Mouse (Mus musculus) MEL (cell line): ENCODE data around the gene Cdkl3. TPM values are rescaled to one million over a fixed set of nuclear protein-coding genes. Genes with fewer than 3 reads are reported as not detected.
A peak's percentile ranks its signal among the peaks of the same experiment; 100 is the strongest.

Experiments
- DNase-seq: peaks from one replicate; pipeline ENCODE4 v3.0.0; 2011; ENCODE audit warnings: low read depth, low spot score
- H3K27ac ChIP-seq: 2 replicates; pipeline ENCODE4 v1.5.1; 2012; ENCODE audit warnings: low read depth, mild to moderate bottlenecking, control low read depth, low read length, moderate library complexity; ENCODE audit not compliant: control insufficient read depth
- H3K27me3 ChIP-seq, 2 experiments: fragments of 150-350 bp in 1 of 2; sonication (generic) in 1 of 2; 2 replicates each; pipeline ENCODE4 v1.6.1; 2012; ENCODE audit warnings: low read length in 2 of 2, mild to moderate bottlenecking in 2 of 2, improper control_type of control experiment in 1 of 2, moderate library complexity in 1 of 2; ENCODE audit not compliant: insufficient read depth in 2 of 2, control insufficient read depth in 1 of 2
- H3K36me3 ChIP-seq, 2 experiments: 2 replicates each; pipeline ENCODE4 v1.6.1; 2012 to 2014; ENCODE audit warnings: low read length in 2 of 2, improper control_type of control experiment in 1 of 2, inconsistent platforms in 1 of 2, mild to moderate bottlenecking in 1 of 2; ENCODE audit not compliant: insufficient read depth in 2 of 2, control insufficient read depth in 1 of 2
- H3K4me1 ChIP-seq, 2 experiments: fragments of 150-350 bp in 1 of 2; sonication (generic) in 1 of 2; 2 replicates each; pipeline ENCODE4 v1.6.1; 2012; ENCODE audit warnings: low read length in 2 of 2, improper control_type of control experiment in 1 of 2, mild to moderate bottlenecking in 1 of 2; ENCODE audit not compliant: insufficient read depth in 2 of 2, control insufficient read depth in 1 of 2
- H3K4me3 ChIP-seq, 2 experiments: fragments of 150-350 bp in 1 of 2; sonication (generic) in 1 of 2; 2 replicates each; pipeline ENCODE4 v1.5.1; 2012; ENCODE audit warnings: low read depth in 2 of 2, low read length in 2 of 2, mild to moderate bottlenecking in 2 of 2, moderate library complexity in 2 of 2, control low read depth in 1 of 2, improper control_type of control experiment in 1 of 2; ENCODE audit not compliant: control insufficient read depth in 1 of 2, insufficient read depth in 1 of 2
- H3K79me2 ChIP-seq: 2 replicates; pipeline ENCODE4 v1.6.1; 2012; ENCODE audit warnings: mild to moderate bottlenecking, low read length, moderate library complexity; ENCODE audit not compliant: control insufficient read depth, poor library complexity, insufficient read depth
- H3K9ac ChIP-seq: 2 replicates; pipeline ENCODE4 v1.6.1; 2012; ENCODE audit warnings: low read depth, mild to moderate bottlenecking, control low read depth, low read length, moderate library complexity; ENCODE audit not compliant: control insufficient read depth, poor library complexity, severe bottlenecking
- H3K9me3 ChIP-seq: fragments of 150-350 bp; sonication (generic); replicated peaks from 2 replicates; pipeline ENCODE4 v1.6.1; 2012; ENCODE audit warnings: mild to moderate bottlenecking, low read length, improper control_type of control experiment, moderate library complexity; ENCODE audit not compliant: insufficient read depth
- CTCF ChIP-seq, 3 experiments: IDR thresholded peaks in 2 of 3; conservative IDR thresholded peaks in 1 of 3; 2 replicates each; pipeline ENCODE4 v1.5.1; 2011 to 2012; ENCODE audit warnings: low read length in 3 of 3, low read depth in 2 of 3, mild to moderate bottlenecking in 2 of 3, improper control_type of control experiment in 1 of 3, inconsistent platforms in 1 of 3, mixed read lengths in 1 of 3, moderate library complexity in 1 of 3; ENCODE audit not compliant: control insufficient read depth in 1 of 3, insufficient read depth in 1 of 3, poor library complexity in 1 of 3, severe bottlenecking in 1 of 3
- GATA1 ChIP-seq: IDR thresholded peaks from 2 replicates; pipeline ENCODE4 v1.6.1; 2011; ENCODE audit warnings: low read depth, low read length, improper control_type of control experiment
- KAT2A ChIP-seq: conservative IDR thresholded peaks from 2 replicates; pipeline ENCODE4 v1.6.1; 2012; ENCODE audit warnings: low read depth, low read length, improper control_type of control experiment, inconsistent platforms
- MAZ ChIP-seq: IDR thresholded peaks from 2 replicates; pipeline ENCODE4 v1.6.1; 2012; ENCODE audit warnings: low read depth, mild to moderate bottlenecking, inconsistent platforms, low read length, improper control_type of control experiment
- MYC ChIP-seq: IDR thresholded peaks from 2 replicates; pipeline ENCODE4 v1.6.1; 2011; ENCODE audit warnings: low read depth, mild to moderate bottlenecking, low read length, improper control_type of control experiment, moderate library complexity
- NRF1 ChIP-seq: IDR thresholded peaks from 2 replicates; pipeline ENCODE4 v1.6.1; 2014; ENCODE audit warnings: low read depth, mild to moderate bottlenecking, inconsistent platforms, low read length, improper control_type of control experiment, moderate library complexity; ENCODE audit not compliant: poor library complexity, insufficient read depth, severe bottlenecking
- POLR2A ChIP-seq, 2 experiments: IDR thresholded peaks; 2 replicates each; pipeline ENCODE4 v1.6.1; 2011 to 2012; ENCODE audit warnings: low read length in 2 of 2, mild to moderate bottlenecking in 2 of 2, control low read depth in 1 of 2, improper control_type of control experiment in 1 of 2, low read depth in 1 of 2, moderate library complexity in 1 of 2; ENCODE audit not compliant: control insufficient read depth in 1 of 2, insufficient read depth in 1 of 2, poor library complexity in 1 of 2
- SIN3A ChIP-seq: IDR thresholded peaks from 2 replicates; pipeline ENCODE4 v1.6.1; 2012; ENCODE audit warnings: low read length, improper control_type of control experiment, inconsistent platforms
- SMC3 ChIP-seq: IDR thresholded peaks from 2 replicates; pipeline ENCODE4 v1.6.1; 2011; ENCODE audit warnings: low read depth, low read length, improper control_type of control experiment
- USF1 ChIP-seq: IDR thresholded peaks from 2 replicates; pipeline ENCODE4 v1.6.1; 2014; ENCODE audit warnings: low read depth, mild to moderate bottlenecking, inconsistent platforms, low read length, improper control_type of control experiment, moderate library complexity
- USF2 ChIP-seq, 2 experiments: IDR thresholded peaks; 2 replicates each; pipeline ENCODE4 v1.6.1; 2011 to 2012; ENCODE audit warnings: improper control_type of control experiment in 2 of 2, low read length in 2 of 2, borderline replicate concordance in 1 of 2, inconsistent platforms in 1 of 2, low read depth in 1 of 2, mild to moderate bottlenecking in 1 of 2; ENCODE audit not compliant: insufficient read depth in 1 of 2
- ZMIZ1 ChIP-seq: IDR thresholded peaks from 2 replicates; pipeline ENCODE4 v1.6.1; 2012; ENCODE audit warnings: low read depth, mild to moderate bottlenecking, inconsistent platforms, low read length, improper control_type of control experiment, moderate library complexity
- ZNF384 ChIP-seq: IDR thresholded peaks from 2 replicates; pipeline ENCODE4 v1.6.1; 2012; ENCODE audit warnings: low read depth, mild to moderate bottlenecking, inconsistent platforms, low read length, improper control_type of control experiment
- polyA plus RNA-seq, 2 experiments: library from polyadenylated mRNA; stranded (reverse) in 1 of 2; unstranded in 1 of 2; fragments of >175 nt in 1 of 2; fragments of >200 nt in 1 of 2; gene quantifications; 2 replicates each; pipeline versions ENCODE4 v1.2.1 to v1.2.4; 2012; ENCODE audit warnings: low replicate concordance in 2 of 2, low read depth in 1 of 2; ENCODE audit not compliant: insufficient read length in 2 of 2, insufficient read depth in 1 of 2, missing spikeins in 1 of 2
- total RNA-seq: library from RNA; depleted of rRNA; stranded (reverse); fragments of 300-350 nt; gene quantifications from 2 replicates; pipeline ENCODE4 v1.2.3, GENCODE M21; 2012

Cdkl3 gene
- total and polyA plus RNA-seq, 3 experiments: 3.7 to 4.9 TPM; not detected in 1

GRCm38 (mm10) chr11:51969511-51969910 is 34.5 kb upstream of the Cdkl3 start (continued):
- no peak for TF ChIP-seq MAZ
- TF ChIP-seq USF2 (IDR thresholded peaks at IDR 0.05; ENCODE audit: borderline replicate concordance in 1 of 2, insufficient read depth in 1 of 2, low read depth in 1 of 2, low read length in 2 of 2): no peak
- TF ChIP-seq MYC: no peak
- TF ChIP-seq SMC3: peak; percentile 20
- no peak for TF ChIP-seq USF1

GRCm38 (mm10) chr11:51971644-51972043 is 32.4 kb upstream of the Cdkl3 start:
- H3K9ac ChIP-seq: no peak overlapping the region
- no peaks in the 10 kb centered on the region for H3K9me3 ChIP-seq
- peaks cover 16% of the 10 kb centered on the region for H3K79me2 ChIP-seq
- no peak overlapping the region for H3K4me3 ChIP-seq
- H3K27ac ChIP-seq: no peak overlapping the region
- no peak for TF ChIP-seq NRF1
- 0 out of 4 replicates have a peak, but pooled peaks of 1 of the 2 experiments have one; percentile 3 for TF ChIP-seq POLR2A (IDR thresholded peaks at IDR 0.05; ENCODE audit: control insufficient read depth in 1 of 2, insufficient read depth in 1 of 2, low read depth in 1 of 2, low read length in 2 of 2, poor library complexity in 1 of 2)
- no peak for TF ChIP-seq KAT2A
- no peak for TF ChIP-seq GATA1
- TF ChIP-seq USF1: no peak
- peaks cover 14 to 17% of the 10 kb centered on the region in 2 experiments for H3K36me3 ChIP-seq
- peaks cover 0 to 10% of the 10 kb centered on the region in 2 experiments; a peak in 2 of 4 replicates for H3K4me1 ChIP-seq
- DNase-seq: no peak
- H3K27me3 ChIP-seq: no peaks in the 10 kb centered on the region

- Histone ChIP-seq H3K4me3 (peak overlapping the region; percentile 84 to 93), H3K4me1 (peaks cover 0 to 10% of the 10 kb centered on the region in 2 experiments; a peak in 3 of 4 replicates), H3K27me3 (no peaks in the 10 kb centered on the region), H3K9me3 (no peaks in the 10 kb centered on the region), H3K27ac (peak overlapping the region; percentile 37), H3K36me3 (peaks cover 5 to 25% of the 10 kb centered on the region in 2 experiments), H3K79me2 (peaks cover 24% of the 10 kb centered on the region), H3K9ac (peak overlapping the region; percentile 84)
- TF ChIP-seq ZNF384: no peak
- TF ChIP-seq CTCF (IDR thresholded peaks at IDR 0.05 in 2 of 3, conservative IDR thresholded peaks at IDR 0.05 in 1 of 3; ENCODE audit: control insufficient read depth in 1 of 3, insufficient read depth in 1 of 3, low read depth in 2 of 3, low read length in 3 of 3, poor library complexity in 1 of 3, severe bottlenecking in 1 of 3): no peak
- no peak for TF ChIP-seq SIN3A
- no peak; the same call in 1 of the 2 replicates for TF ChIP-seq MAZ
- no peak for TF ChIP-seq ZMIZ1
- DNase-seq: no peak
Measured at GRCm38 (mm10) chr11:51999611-52000289, 4.3 kb upstream of the Cdkl3 start.
